Mouse (Mus musculus): ENCODE results near the gene Slc35a5.

The Slc35a5 gene

GRCm38 (mm10) chr16:45110498-45110897 lies 48.0 kb downstream of the Slc35a5 start:
- DNase-seq = no peak

GRCm38 (mm10) chr16:45108203-45108878 lies 50.2 kb downstream of the Slc35a5 start:
- no peak for DNase-seq

GRCm38 (mm10) chr16:45104993-45105392 lies 53.5 kb downstream of the Slc35a5 start:
- DNase-seq = no peak

GRCm38 (mm10) chr16:45100892-45101291 lies 57.6 kb downstream of the Slc35a5 start:
- DNase-seq = no peak

GRCm38 (mm10) chr16:45098886-45099210 lies 59.7 kb downstream of the Slc35a5 start:
- DNase-seq = no peak

GRCm38 (mm10) chr16:45098186-45098885 lies 60.2 kb downstream of the Slc35a5 start:
- no peak for DNase-seq

- no peak for DNase-seq
Measured at GRCm38 (mm10) chr16:45097467-45097866, 61.0 kb downstream of the Slc35a5 start.

GRCm38 (mm10) chr16:45095561-45096482 lies 62.7 kb downstream of the Slc35a5 start:
- DNase-seq = no peak

DNA sequence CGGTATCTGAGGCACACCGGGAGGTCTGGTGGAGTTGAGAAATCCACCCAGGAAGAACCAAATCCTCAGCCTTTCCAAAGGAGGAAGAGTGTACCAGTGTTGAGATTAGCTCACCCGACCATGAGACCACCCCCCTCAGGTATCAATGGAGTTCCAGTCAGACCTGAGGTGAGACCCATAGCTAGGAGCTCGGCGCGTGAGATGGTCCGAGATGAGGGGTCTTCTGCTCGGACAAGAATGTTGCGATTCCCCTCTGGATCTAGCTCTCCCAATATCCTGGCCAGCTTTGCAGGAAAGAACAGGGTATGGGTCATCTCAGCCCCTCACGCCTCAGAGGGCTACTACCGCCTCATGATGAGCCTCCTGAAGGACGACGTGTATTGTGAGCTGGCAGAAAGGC lies 63.5 kb downstream of the Slc35a5 start:
- no peak for DNase-seq

DNA sequence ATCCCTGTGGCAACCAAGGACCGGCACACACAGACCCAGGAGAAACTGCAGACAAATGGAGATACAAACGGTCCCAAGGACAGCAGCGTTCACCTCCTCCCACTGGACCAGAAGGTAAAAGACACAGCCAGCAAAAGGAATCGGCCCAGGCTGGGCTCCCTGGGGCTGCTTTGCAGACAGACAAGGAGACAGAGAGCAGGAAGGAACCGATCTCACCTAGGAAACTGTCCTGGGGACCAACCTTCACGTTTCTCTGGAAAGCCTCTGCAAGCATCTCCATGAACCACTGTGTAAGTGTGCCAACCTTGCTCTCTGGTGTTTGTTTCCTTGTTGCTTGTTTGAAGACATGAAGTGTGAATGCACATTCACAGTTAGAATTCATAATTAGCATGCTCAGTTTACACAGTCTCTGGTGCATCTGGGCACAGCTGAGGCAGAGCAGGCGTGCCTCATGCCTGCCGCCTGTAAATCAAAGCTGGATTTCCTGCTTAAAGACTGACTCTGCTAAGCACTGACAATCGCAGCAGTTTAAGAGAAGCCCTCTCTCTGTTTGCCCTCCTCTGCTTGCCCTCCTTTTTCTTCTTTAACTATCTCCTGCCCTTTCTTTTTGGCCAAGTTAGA lies 64.3 kb downstream of the Slc35a5 start:
- no peak for DNase-seq

GRCm38 (mm10) chr16:45093137-45093731 lies 65.3 kb downstream of the Slc35a5 start, which contains the start of gene Ccdc80:
Gene Ccdc80, plus strand, starts transcription at chr16:45093402.
- no peak for DNase-seq

DNA sequence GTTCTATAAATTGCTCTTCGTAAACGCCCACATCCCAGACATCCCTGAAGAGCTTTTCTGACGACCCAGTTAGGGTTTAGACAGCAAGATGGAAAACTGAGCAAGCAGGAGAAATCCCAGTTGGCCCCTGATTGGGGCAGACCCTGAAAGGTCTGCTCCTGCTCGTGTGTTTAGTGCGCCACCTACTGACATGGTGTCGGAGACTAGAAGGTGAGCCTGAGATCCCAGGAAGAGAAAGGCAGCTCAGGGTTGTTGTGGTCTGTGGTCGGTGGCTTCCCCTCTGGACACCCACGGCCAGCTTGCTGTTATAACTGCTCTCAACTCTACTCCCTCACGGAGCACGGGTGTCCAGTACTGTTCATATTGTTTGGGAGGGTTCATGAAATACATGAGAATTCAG lies 68.5 kb downstream of the Slc35a5 start:
- DNase-seq = peak; percentile 64
